Mouse (Mus musculus) thymus, postnatal 10 days (tissue): ENCODE data around the gene Hsdl2.
A peak's percentile ranks its signal among the peaks of the same experiment; 100 is the strongest.
"Not testable (repeated sequence)": the region's sequence is repeated elsewhere in the genome, so short reads cannot be mapped to it uniquely, and the experiment has no call there.

Experiments
- DNase-seq, 2 experiments: peaks; one replicate each; pipeline ENCODE4 v3.0.0; 2021; ENCODE audit warnings: low spot score in 2 of 2

Gene Hsdl2

GRCm38 (mm10) chr4:59581314-59582185, at the start of gene Hsdl2:
Hsdl2 (plus strand) TSS chr4:59581563.
- DNase-seq = peak; percentile 99 to 100

GRCm38 (mm10) chr4:59533268-59533667, 48.1 kb upstream of the Hsdl2 start:
- no peak for DNase-seq

GRCm38 (mm10) chr4:59535624-59536023, 45.7 kb upstream of the Hsdl2 start:
- DNase-seq = no peak

GRCm38 (mm10) chr4:59536281-59536680, 45.1 kb upstream of the Hsdl2 start:
- no peak for DNase-seq

GRCm38 (mm10) chr4:59543006-59543405, 38.4 kb upstream of the Hsdl2 start:
- DNase-seq = no peak

- DNase-seq = no peak
Observed at GRCm38 (mm10) chr4:59544654-59545053, 36.7 kb upstream of the Hsdl2 start.

GRCm38 (mm10) chr4:59546285-59547071, 34.9 kb upstream of the Hsdl2 start:
- no peak for DNase-seq

GRCm38 (mm10) chr4:59547136-59547889, 34.0 kb upstream of the Hsdl2 start:
- DNase-seq = peak; percentile 29 to 44

- DNase-seq = no peak
Observed at GRCm38 (mm10) chr4:59548011-59548559, 33.3 kb upstream of the Hsdl2 start.

GRCm38 (mm10) chr4:59548560-59549174, 32.7 kb upstream of the Hsdl2 start:
- DNase-seq = peak; percentile 76 to 78

- DNase-seq = peak; percentile 93 to 98
Observed at GRCm38 (mm10) chr4:59549175-59549976, 32.0 kb upstream of the Hsdl2 start, which contains the start of gene Ptbp3. Ptbp3 (minus strand) TSS chr4:59549364.

- DNase-seq = peak; percentile 10 to 15
Observed at GRCm38 (mm10) chr4:59549977-59550560, 31.3 kb upstream of the Hsdl2 start.

GRCm38 (mm10) chr4:59551901-59552300, 29.5 kb upstream of the Hsdl2 start:
- no peak for DNase-seq

GRCm38 (mm10) chr4:59552835-59553234, 28.5 kb upstream of the Hsdl2 start:
- no peak for DNase-seq

GRCm38 (mm10) chr4:59553576-59553975, 27.8 kb upstream of the Hsdl2 start:
- no peak for DNase-seq

- no peak for DNase-seq
Observed at GRCm38 (mm10) chr4:59555177-59555576, 26.2 kb upstream of the Hsdl2 start.

- not testable (repeated sequence) for DNase-seq
Observed at GRCm38 (mm10) chr4:59557343-59557742, 24.0 kb upstream of the Hsdl2 start.

- no peak for DNase-seq
Observed at GRCm38 (mm10) chr4:59558096-59558720, 23.2 kb upstream of the Hsdl2 start.

GRCm38 (mm10) chr4:59560141-59560540, 21.2 kb upstream of the Hsdl2 start:
- no peak for DNase-seq
